Mouse (Mus musculus) MEL (cell line): ENCODE results near the gene Dennd6a. TPM values are rescaled to one million over a fixed set of nuclear protein-coding genes. Genes with fewer than 3 reads are reported as not detected.
"Not testable (repeated sequence)": the region's sequence is repeated elsewhere in the genome, so short reads cannot be mapped to it uniquely, and the experiment has no call there.

Experiments
- DNase-seq: peaks from one replicate; pipeline ENCODE4 v3.0.0; 2011; ENCODE audit warnings: low read depth, low spot score
- H3K27ac ChIP-seq: 2 replicates; pipeline ENCODE4 v1.5.1; 2012; ENCODE audit warnings: low read depth, mild to moderate bottlenecking, control low read depth, low read length, moderate library complexity; ENCODE audit not compliant: control insufficient read depth
- H3K27me3 ChIP-seq, 2 experiments: fragments of 150-350 bp in 1 of 2; sonication (generic) in 1 of 2; 2 replicates each; pipeline ENCODE4 v1.6.1; 2012; ENCODE audit warnings: low read length in 2 of 2, mild to moderate bottlenecking in 2 of 2, improper control_type of control experiment in 1 of 2, moderate library complexity in 1 of 2; ENCODE audit not compliant: insufficient read depth in 2 of 2, control insufficient read depth in 1 of 2
- H3K36me3 ChIP-seq, 2 experiments: 2 replicates each; pipeline ENCODE4 v1.6.1; 2012 to 2014; ENCODE audit warnings: low read length in 2 of 2, improper control_type of control experiment in 1 of 2, inconsistent platforms in 1 of 2, mild to moderate bottlenecking in 1 of 2; ENCODE audit not compliant: insufficient read depth in 2 of 2, control insufficient read depth in 1 of 2
- H3K4me1 ChIP-seq, 2 experiments: fragments of 150-350 bp in 1 of 2; sonication (generic) in 1 of 2; 2 replicates each; pipeline ENCODE4 v1.6.1; 2012; ENCODE audit warnings: low read length in 2 of 2, improper control_type of control experiment in 1 of 2, mild to moderate bottlenecking in 1 of 2; ENCODE audit not compliant: insufficient read depth in 2 of 2, control insufficient read depth in 1 of 2
- H3K4me3 ChIP-seq, 2 experiments: fragments of 150-350 bp in 1 of 2; sonication (generic) in 1 of 2; 2 replicates each; pipeline ENCODE4 v1.5.1; 2012; ENCODE audit warnings: low read depth in 2 of 2, low read length in 2 of 2, mild to moderate bottlenecking in 2 of 2, moderate library complexity in 2 of 2, control low read depth in 1 of 2, improper control_type of control experiment in 1 of 2; ENCODE audit not compliant: control insufficient read depth in 1 of 2, insufficient read depth in 1 of 2
- H3K79me2 ChIP-seq: 2 replicates; pipeline ENCODE4 v1.6.1; 2012; ENCODE audit warnings: mild to moderate bottlenecking, low read length, moderate library complexity; ENCODE audit not compliant: control insufficient read depth, poor library complexity, insufficient read depth
- H3K9ac ChIP-seq: 2 replicates; pipeline ENCODE4 v1.6.1; 2012; ENCODE audit warnings: low read depth, mild to moderate bottlenecking, control low read depth, low read length, moderate library complexity; ENCODE audit not compliant: control insufficient read depth, poor library complexity, severe bottlenecking
- H3K9me3 ChIP-seq: fragments of 150-350 bp; sonication (generic); replicated peaks from 2 replicates; pipeline ENCODE4 v1.6.1; 2012; ENCODE audit warnings: mild to moderate bottlenecking, low read length, improper control_type of control experiment, moderate library complexity; ENCODE audit not compliant: insufficient read depth
- BHLHE40 ChIP-seq: IDR thresholded peaks from 2 replicates; pipeline ENCODE4 v1.6.1; 2012; ENCODE audit warnings: low read depth, mild to moderate bottlenecking, inconsistent platforms, low read length, improper control_type of control experiment, borderline replicate concordance
- CHD2 ChIP-seq: IDR thresholded peaks from 2 replicates; pipeline ENCODE4 v1.6.1; 2011; ENCODE audit warnings: low read length, improper control_type of control experiment
- E2F4 ChIP-seq: IDR thresholded peaks from 2 replicates; pipeline ENCODE4 v1.6.1; 2011; ENCODE audit warnings: low read depth, low read length, improper control_type of control experiment, borderline replicate concordance
- EP300 ChIP-seq, 2 experiments: IDR thresholded peaks; 2 replicates each; pipeline ENCODE4 v1.6.1; 2011; ENCODE audit warnings: improper control_type of control experiment in 2 of 2, low read length in 2 of 2, low read depth in 1 of 2, mild to moderate bottlenecking in 1 of 2
- ETS1 ChIP-seq: IDR thresholded peaks from 2 replicates; pipeline ENCODE4 v1.6.1; 2012; ENCODE audit warnings: low read depth, mild to moderate bottlenecking, inconsistent platforms, low read length, improper control_type of control experiment, moderate library complexity
- GATA1 ChIP-seq: IDR thresholded peaks from 2 replicates; pipeline ENCODE4 v1.6.1; 2011; ENCODE audit warnings: low read depth, low read length, improper control_type of control experiment
- HCFC1 ChIP-seq: IDR thresholded peaks from 2 replicates; pipeline ENCODE4 v1.6.1; 2012; ENCODE audit warnings: low read depth, mild to moderate bottlenecking, inconsistent platforms, low read length, improper control_type of control experiment, moderate library complexity
- KAT2A ChIP-seq: conservative IDR thresholded peaks from 2 replicates; pipeline ENCODE4 v1.6.1; 2012; ENCODE audit warnings: low read depth, low read length, improper control_type of control experiment, inconsistent platforms
- MAX ChIP-seq: IDR thresholded peaks from 2 replicates; pipeline ENCODE4 v1.6.1; 2011; ENCODE audit warnings: low read length, improper control_type of control experiment
- MEF2A ChIP-seq: IDR thresholded peaks from 2 replicates; pipeline ENCODE4 v1.6.1; 2014; ENCODE audit warnings: low read depth, mild to moderate bottlenecking, inconsistent platforms, low read length, improper control_type of control experiment; ENCODE audit not compliant: poor library complexity, insufficient replicate concordance, severe bottlenecking; ENCODE audit errors: extremely low read depth
- MXI1 ChIP-seq: IDR thresholded peaks from 2 replicates; pipeline ENCODE4 v1.6.1; 2011; ENCODE audit warnings: mild to moderate bottlenecking, low read depth, low read length, improper control_type of control experiment
- MYC ChIP-seq: IDR thresholded peaks from 2 replicates; pipeline ENCODE4 v1.6.1; 2011; ENCODE audit warnings: low read depth, mild to moderate bottlenecking, low read length, improper control_type of control experiment, moderate library complexity
- NELFE ChIP-seq: IDR thresholded peaks from 2 replicates; pipeline ENCODE4 v1.6.1; 2011; ENCODE audit warnings: low read depth, low read length, improper control_type of control experiment
- POLR2A ChIP-seq, 2 experiments: IDR thresholded peaks; 2 replicates each; pipeline ENCODE4 v1.6.1; 2011 to 2012; ENCODE audit warnings: low read length in 2 of 2, mild to moderate bottlenecking in 2 of 2, control low read depth in 1 of 2, improper control_type of control experiment in 1 of 2, low read depth in 1 of 2, moderate library complexity in 1 of 2; ENCODE audit not compliant: control insufficient read depth in 1 of 2, insufficient read depth in 1 of 2, poor library complexity in 1 of 2
- RCOR1 ChIP-seq: IDR thresholded peaks from 2 replicates; pipeline ENCODE4 v1.6.1; 2012; ENCODE audit warnings: low read depth, mild to moderate bottlenecking, inconsistent platforms, low read length, improper control_type of control experiment
- SIN3A ChIP-seq: IDR thresholded peaks from 2 replicates; pipeline ENCODE4 v1.6.1; 2012; ENCODE audit warnings: low read length, improper control_type of control experiment, inconsistent platforms
- TBP ChIP-seq: IDR thresholded peaks from 2 replicates; pipeline ENCODE4 v1.8.0; 2011; ENCODE audit warnings: low read depth, low read length, improper control_type of control experiment
- TCF12 ChIP-seq: IDR thresholded peaks from 2 replicates; pipeline ENCODE4 v1.6.1; 2014; ENCODE audit warnings: low read depth, mild to moderate bottlenecking, inconsistent platforms, low read length, improper control_type of control experiment, moderate library complexity
- USF1 ChIP-seq: IDR thresholded peaks from 2 replicates; pipeline ENCODE4 v1.6.1; 2014; ENCODE audit warnings: low read depth, mild to moderate bottlenecking, inconsistent platforms, low read length, improper control_type of control experiment, moderate library complexity
- ZNF384 ChIP-seq: IDR thresholded peaks from 2 replicates; pipeline ENCODE4 v1.6.1; 2012; ENCODE audit warnings: low read depth, mild to moderate bottlenecking, inconsistent platforms, low read length, improper control_type of control experiment
- polyA plus RNA-seq, 2 experiments: library from polyadenylated mRNA; stranded (reverse) in 1 of 2; unstranded in 1 of 2; fragments of >175 nt in 1 of 2; fragments of >200 nt in 1 of 2; gene quantifications; 2 replicates each; pipeline versions ENCODE4 v1.2.1 to v1.2.4; 2012; ENCODE audit warnings: low replicate concordance in 2 of 2, low read depth in 1 of 2; ENCODE audit not compliant: insufficient read length in 2 of 2, insufficient read depth in 1 of 2, missing spikeins in 1 of 2
- total RNA-seq: library from RNA; depleted of rRNA; stranded (reverse); fragments of 300-350 nt; gene quantifications from 2 replicates; pipeline ENCODE4 v1.2.3, GENCODE M21; 2012

Dennd6a gene
- total and polyA plus RNA-seq, 3 experiments = 13.1 to 40.0 (median 13.6) TPM

DNA sequence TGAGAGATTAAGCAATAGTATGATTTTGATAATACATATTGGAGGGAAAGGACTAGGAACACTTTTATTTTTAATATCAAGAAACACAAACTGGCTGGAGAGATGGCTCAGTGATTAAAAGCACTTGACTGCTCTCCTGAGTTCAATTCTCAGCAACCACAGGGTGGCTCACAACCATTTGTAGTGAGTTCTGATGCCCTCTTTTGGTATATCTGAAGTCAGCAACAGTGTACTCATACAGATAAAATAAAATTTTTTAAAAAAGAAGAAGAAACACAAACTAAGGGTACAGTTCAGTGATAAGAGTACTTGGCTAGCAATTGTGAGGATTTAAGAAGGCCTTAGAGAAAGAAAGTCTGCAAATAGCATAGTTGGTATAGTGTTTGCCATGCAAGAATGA is 97.3 kb downstream of the Dennd6a start (continued):
- TF ChIP-seq KAT2A = no peak; the same call in 1 of the 2 replicates
- TF ChIP-seq BHLHE40 = no peak
- peak; percentile 69 for TF ChIP-seq ETS1
- TF ChIP-seq E2F4 = no peak
- no peak for TF ChIP-seq MEF2A
- peak; percentile 52 for TF ChIP-seq TCF12
- TF ChIP-seq USF1 = no peak
- TF ChIP-seq, all 39 proteins: peak for 16

DNA sequence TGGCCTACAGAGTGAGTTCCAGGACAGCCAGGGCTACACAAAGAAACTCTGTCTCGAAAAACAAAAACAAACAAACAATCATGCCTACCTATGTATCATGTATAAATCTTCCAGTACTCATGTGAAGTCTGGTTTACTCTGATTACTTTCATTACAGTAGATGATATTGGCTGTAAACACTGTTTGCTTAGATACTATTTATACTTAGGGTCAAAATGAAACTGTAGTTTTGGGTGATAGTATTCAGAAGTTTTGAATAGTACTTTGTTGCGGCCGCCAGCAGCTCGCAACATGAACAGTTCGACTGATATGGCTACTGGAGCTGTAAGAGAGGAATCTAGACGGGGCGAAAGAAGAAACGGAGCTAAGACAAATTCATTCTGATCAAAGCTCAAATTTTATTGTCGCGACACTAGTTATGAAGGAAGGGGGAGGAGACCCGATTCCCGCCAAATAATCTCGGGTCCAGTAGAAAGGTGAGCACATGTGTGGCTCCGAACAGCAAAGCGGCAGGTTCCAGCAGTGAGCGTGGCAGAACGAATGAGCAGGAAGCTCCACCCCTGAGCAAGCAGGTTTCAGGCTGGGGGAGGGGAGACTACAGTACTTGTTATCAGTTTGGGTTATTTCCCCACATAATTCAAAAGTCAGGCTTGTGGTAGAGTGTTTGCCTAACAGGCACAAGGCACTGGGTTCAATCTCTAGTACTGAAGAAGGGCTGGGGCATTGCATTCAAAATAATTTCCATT is 98.4 kb downstream of the Dennd6a start:
- peaks cover 23% of the 10 kb centered on the region for H3K79me2 ChIP-seq
- peak overlapping the region; percentile 80 for H3K27ac ChIP-seq
- peak overlapping the region; percentile 64 for H3K9ac ChIP-seq
- peak overlapping the region; percentile 45 to 55 for H3K4me3 ChIP-seq
- peak; percentile 85 for DNase-seq
- H3K27me3 ChIP-seq, H3K9me3 ChIP-seq: not testable (repeated sequence)
- H3K36me3 ChIP-seq = peaks cover 0 to 20% of the 10 kb centered on the region in 2 experiments; a peak in 2 of 4 replicates
- H3K4me1 ChIP-seq = peaks cover 9 to 16% of the 10 kb centered on the region in 2 experiments
- TF ChIP-seq POLR2A (IDR thresholded peaks at IDR 0.05; ENCODE audit: control insufficient read depth in 1 of 2, insufficient read depth in 1 of 2, low read depth in 1 of 2, low read length in 2 of 2, poor library complexity in 1 of 2) (peak in 1 of 2 experiments; percentile 73; a peak in 2 of 4 replicates), MXI1 (peak; percentile 74; the same call in 1 of the 2 replicates), NELFE (peak; percentile 57), GATA1 (peak; percentile 77), MAX (peak; percentile 72; the same call in 1 of the 2 replicates), HCFC1 (peak; percentile 38; the same call in 1 of the 2 replicates), ETS1 (peak; percentile 72), RCOR1 (peak; percentile 38; the same call in 1 of the 2 replicates), TBP (peak; percentile 92), CHD2 (peak; percentile 54; the same call in 1 of the 2 replicates), EP300 (IDR thresholded peaks at IDR 0.05; ENCODE audit: low read depth in 1 of 2, low read length in 2 of 2) (peak; percentile 49 to 60; a peak in 3 of 4 replicates), SIN3A (peak; percentile 64), E2F4 (0 out of 2 replicates have a peak, but pooled peaks have one; percentile 53), MYC (peak; percentile 81), TCF12 (peak; percentile 69), BHLHE40 (peak; percentile 60), ZNF384 (0 out of 2 replicates have a peak, but pooled peaks have one; percentile 9)

DNA sequence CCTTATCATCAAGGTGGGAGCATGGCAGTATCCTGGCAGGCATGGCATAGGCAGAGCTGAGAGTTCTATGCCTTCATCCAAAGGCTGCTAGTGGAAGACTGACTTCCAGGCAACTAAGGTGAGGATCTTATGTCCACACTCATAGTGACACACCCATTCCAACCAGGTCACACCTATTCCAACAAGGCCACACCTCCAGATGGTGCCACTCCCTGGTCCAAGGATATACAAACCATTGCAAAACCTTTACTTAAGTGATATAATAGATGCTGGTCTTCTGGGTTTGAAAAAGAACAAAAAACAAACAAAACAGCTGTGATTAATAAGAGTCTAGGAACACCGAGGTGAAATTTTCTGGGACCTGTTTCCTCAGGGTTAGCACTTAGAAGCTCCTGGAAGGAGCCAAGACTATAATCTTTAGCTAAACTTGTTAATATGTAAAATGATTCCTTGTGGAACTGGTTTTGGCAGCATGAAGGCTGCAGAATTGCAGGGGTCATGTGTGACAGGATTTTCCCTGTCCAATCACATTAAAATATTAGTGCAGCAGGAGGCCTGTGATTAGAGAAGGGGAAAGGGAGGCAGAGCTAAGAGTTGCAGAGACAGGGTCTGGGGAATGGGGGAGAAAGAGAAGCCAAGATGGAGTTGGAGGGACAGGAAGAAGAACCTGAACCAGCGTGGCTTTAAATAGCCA is 101.0 kb downstream of the Dennd6a start:
- not testable (repeated sequence) for H3K27me3 ChIP-seq, H3K79me2 ChIP-seq
- peaks cover 9 to 16% of the 10 kb centered on the region in 2 experiments for H3K4me1 ChIP-seq

More for the DNA sequence above, 101.0 kb downstream of the Dennd6a start:
- H3K36me3 ChIP-seq = peaks cover 0 to 20% of the 10 kb centered on the region in 2 experiments; a peak in 2 of 4 replicates
- H3K4me3 ChIP-seq, H3K9me3 ChIP-seq, H3K9ac ChIP-seq, DNase-seq, H3K27ac ChIP-seq: not testable (repeated sequence)
